Mouse (Mus musculus): ENCODE results near the gene Scd4.
A peak's percentile ranks its signal among the peaks of the same experiment; 100 is the strongest.
"Not testable (repeated sequence)": the region's sequence is repeated elsewhere in the genome, so short reads cannot be mapped to it uniquely, and the experiment has no call there.

The Scd4 gene

DNA sequence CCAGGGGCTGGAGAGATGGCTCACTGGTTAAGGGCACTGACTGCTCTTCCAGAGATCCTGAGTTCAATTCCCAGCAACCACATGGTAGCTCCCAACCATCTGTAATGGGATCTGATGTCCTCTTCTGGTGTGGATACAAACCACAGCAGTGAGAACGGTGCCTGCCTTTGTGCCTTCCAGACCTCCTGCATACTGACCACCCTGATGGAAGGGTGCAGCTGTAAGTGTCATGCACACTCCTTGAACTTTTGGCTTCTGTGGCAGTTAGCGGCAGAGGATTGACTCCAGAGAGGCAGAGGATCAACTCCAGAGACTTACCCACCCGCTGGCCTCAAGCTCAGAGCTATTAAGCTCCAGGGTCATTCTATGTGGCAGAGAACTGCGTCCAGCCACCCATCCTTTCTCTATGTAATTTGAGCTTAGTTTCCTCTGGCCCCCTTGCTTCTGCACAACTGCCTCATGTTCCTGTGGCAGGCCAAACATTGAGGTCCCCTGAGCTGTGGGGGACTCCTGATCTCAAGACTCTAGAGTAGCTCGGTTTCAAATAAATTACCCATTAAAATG is 16.1 kb upstream of the Scd4 start:
- no peak for DNase-seq (ENCODE audit: low spot score in 2 of 2)

DNA sequence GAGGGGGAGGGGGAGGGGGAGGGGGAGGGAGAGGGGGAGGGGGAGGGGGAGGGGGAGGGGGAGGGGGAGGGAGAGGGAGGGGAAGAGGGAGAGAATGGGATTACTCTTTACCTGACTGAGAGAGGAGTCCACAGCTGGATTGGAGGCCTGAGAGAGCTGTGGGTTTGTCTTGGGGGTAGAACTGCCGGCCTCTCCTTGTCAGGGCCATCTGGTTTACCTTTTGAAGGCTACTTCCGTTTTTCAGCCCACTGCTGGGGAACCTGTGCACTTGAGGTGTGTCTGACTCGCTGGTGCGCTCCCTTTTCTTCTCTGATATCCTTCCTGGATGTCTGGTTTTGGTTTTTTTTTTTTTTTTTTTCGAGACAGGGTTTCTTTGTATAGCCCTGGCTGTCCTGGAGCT is 15.5 kb upstream of the Scd4 start:
- DNase-seq (ENCODE audit: low spot score in 2 of 2), result no peak

- DNase-seq (ENCODE audit: low spot score in 2 of 2), result no peak
These were observed 14.3 kb upstream of the Scd4 start for GRCm38 (mm10) chr19:44318545-44318944.

DNA sequence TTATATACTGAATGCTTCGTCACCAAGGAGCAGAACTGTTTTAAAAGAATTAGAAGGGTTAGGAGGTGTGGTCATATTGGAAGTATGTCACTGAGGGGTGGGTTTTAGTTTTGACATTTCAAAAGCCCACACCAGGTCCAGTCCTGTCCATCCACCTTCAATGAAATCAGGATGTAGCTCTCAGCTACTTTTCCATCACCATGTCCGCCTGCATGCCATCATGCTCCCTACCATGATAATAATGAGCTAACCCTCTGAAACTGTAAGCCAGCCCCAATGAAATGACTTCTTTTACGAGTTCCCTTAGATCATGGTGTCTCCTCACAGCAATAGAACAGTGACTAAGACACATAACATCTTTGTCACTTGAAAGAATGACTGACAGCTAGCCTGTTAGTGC is 12.6 kb upstream of the Scd4 start:
- no peak for DNase-seq (ENCODE audit: low spot score in 2 of 2)

- no peak for DNase-seq (ENCODE audit: low spot score in 2 of 2)
These were observed 11.7 kb upstream of the Scd4 start for GRCm38 (mm10) chr19:44321201-44321600.

GRCm38 (mm10) chr19:44321631-44322030 is 11.3 kb upstream of the Scd4 start:
- no peak for DNase-seq (ENCODE audit: low spot score in 2 of 2)

DNA sequence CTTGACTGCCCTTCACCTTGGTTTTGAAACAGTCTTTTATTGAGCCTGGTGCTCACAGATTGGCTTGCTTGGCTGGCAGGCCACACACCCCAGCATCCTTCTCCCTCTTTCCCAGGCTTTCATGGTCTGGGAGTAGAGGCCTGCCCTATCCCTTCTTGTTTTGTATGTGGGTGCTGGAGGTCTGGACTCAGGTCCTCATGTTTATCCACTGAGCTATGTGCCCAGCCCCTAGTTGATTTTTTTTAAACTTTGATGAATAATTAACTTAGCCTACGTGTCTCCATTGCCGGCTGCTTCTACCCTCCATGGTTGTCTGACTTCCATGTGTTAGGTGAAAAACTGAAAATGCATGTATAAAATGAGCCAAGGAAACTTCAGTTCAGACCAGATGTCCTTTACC is 3.3 kb upstream of the Scd4 start:
- no peak for DNase-seq (ENCODE audit: low spot score in 2 of 2)

- DNase-seq (ENCODE audit: low spot score in 2 of 2), result not testable (repeated sequence)
These were observed 1.8 kb upstream of the Scd4 start for GRCm38 (mm10) chr19:44331128-44331527.

- DNase-seq (ENCODE audit: low spot score in 2 of 2), result no peak
These were observed 981 bp upstream of the Scd4 start for GRCm38 (mm10) chr19:44331911-44332310.

DNA sequence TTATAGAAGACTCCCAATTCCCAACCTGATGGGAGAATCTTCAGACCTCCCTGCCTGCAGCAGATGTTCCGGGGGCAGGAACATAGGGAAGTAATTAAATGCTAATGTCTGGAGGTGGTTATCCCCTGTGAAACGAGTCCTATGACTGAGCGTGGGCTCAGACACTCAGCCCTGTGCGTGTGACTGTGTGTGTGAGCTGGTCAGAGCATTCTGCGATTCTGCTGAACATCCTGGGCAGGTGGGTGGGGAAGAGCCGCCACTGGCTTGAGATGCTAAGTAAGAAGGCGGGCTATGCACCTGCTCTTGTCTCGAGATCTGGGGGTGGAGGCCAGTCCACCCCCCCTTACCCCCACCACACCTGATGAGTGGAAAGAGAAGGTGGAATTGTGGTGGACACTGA is 566 bp upstream of the Scd4 start:
- peak in 1 of 2 experiments; percentile 23 for DNase-seq (ENCODE audit: low spot score in 2 of 2)

GRCm38 (mm10) chr19:44333991-44334390 is 1.1 kb downstream of the Scd4 start:
- no peak for DNase-seq (ENCODE audit: low spot score in 2 of 2)

DNA sequence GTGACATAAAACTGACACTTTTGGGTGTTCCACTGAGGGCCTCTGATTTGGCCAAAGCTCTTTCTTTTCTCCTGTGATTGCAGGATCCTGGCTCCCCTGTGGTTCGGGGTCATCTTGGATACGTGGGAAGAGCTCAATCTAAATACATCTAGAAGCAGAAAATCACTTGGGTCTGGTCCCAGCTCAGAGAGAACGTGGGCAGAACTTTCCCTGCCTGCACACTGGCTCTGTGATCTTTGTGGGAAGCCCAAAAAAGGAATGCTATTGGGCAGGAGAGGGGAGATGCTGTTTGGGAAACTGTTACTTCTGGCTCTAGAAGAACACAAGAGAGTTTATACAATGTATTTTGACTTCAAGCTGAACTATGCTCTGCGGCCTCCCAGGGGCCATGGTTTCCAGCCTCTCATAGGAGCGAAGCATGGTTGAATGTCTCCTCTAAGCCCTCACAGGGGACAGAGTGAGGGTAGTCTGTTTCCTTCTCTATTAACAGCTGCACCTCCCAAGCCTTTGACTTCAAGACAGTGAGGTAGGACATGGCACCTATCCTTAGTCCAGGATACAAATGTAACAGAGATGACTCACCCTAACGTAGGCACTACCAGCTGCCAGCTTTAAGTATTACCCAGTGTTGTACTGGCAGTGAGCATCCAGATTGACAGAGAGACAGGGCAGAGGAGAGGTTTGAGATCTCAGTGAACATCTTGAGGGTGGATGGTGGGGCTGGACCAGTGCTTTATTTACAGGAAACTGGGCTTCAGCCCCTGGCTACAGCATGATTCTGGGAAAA is 3.2 kb downstream of the Scd4 start:
- DNase-seq (ENCODE audit: low spot score in 2 of 2), result no peak

DNA sequence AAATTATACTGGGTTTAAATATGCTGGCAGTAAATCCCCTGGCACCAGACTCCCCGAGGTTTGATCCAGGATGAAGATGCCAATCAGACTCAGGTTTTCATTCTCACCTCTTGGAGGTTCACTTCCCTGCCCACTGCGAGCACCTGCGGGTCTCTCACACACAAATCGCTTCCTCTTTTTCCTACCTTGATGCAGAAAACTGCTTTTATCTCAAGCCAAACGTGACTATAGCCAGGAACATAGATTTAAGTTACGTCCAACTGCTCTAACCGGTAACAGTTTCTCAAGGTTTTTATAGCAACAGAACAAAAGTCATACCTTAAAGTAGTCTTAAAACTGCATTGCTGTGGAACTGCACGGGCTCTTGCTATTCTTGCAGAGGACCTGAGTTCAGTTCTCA is 16.8 kb downstream of the Scd4 start:
- no peak for DNase-seq (ENCODE audit: low spot score in 2 of 2)

DNA sequence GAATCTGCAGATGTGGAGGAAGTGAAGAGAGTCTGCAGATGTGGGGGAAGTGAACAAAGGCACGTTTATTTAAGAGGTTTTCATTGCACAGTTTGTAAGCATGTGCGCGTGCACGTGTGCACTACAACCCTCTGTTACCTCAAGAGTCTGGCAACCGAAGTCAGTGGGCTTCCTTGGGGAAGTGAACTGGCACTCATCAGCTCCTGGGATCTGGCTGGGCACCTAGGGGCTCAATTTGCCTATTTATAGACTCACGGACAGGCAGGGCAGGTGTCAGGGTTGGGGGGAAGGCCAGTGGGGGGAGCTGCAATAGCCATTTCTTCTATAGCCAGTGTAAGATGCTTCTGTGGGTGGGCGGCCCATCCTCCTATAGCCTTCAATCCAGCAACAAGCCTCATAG is 18.9 kb downstream of the Scd4 start:
- DNase-seq (ENCODE audit: low spot score in 2 of 2), result peak in 1 of 2 experiments; percentile 60

DNA sequence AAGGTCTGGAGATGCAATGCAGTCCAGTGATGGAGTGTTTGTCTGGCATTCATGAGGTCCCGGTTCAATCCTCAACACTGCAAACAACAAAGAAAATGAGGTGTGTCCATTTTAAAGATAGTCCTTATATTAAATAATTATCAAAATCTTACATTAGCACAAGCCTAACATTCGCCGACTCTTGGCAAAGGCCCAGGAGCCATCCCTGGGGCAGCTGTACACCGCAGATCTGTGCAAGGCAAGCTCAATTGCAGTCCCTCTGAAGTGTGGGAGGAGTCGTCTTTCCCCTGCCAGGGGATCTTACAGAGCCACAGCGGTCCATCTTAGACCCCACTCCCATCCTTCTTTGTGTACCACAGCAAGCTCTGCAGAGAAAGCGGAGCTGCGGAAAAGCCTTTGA is 25.8 kb downstream of the Scd4 start:
- no peak for DNase-seq (ENCODE audit: low spot score in 2 of 2)

GRCm38 (mm10) chr19:44363529-44363928 is 30.6 kb downstream of the Scd4 start:
- peak; percentile 39 to 84 for DNase-seq (ENCODE audit: low spot score in 2 of 2)

DNA sequence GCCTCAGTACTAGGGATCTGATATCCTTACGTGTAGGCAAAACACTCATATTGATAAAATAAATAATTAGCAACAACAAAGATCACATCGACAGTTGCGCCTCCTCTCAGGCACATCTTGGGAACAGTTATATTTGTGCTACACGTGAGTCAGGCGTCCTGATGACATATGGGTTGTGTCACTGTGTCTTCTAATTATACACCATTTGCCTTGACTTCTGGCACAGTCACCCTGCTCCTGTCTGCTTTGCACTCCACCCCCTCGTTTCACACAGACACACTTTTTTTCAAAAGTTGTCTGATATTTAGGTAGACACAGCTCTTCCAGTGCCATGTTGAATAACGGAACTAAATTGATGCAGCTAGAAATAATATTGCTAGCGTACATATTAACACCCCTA is 31.1 kb downstream of the Scd4 start:
- no peak for DNase-seq (ENCODE audit: low spot score in 2 of 2)

- no peak for DNase-seq (ENCODE audit: low spot score in 2 of 2)
These were observed 32.8 kb downstream of the Scd4 start for GRCm38 (mm10) chr19:44365733-44366132.

GRCm38 (mm10) chr19:44367076-44367475 is 34.2 kb downstream of the Scd4 start:
- not testable (repeated sequence) for DNase-seq (ENCODE audit: low spot score in 2 of 2)

DNA sequence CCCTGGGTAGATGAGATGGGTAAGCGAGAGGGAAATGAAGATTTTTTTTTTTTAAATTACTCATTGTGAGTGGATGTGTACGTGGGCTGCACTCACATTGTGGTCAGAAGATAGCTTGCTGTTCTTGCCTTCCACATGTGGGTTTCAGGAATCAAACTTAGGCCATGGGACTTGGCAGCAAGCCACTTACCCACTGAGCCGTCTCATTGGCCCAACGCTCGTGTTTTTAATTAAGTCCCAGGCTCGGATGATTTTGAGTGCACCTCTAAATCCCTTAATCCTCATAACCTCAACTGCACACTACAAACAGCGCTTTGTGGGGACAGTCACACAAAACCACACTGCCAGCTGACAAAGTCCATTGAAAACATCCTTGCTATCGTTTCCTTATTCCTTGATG is 36.5 kb downstream of the Scd4 start:
- DNase-seq (ENCODE audit: low spot score in 2 of 2), result no peak

DNA sequence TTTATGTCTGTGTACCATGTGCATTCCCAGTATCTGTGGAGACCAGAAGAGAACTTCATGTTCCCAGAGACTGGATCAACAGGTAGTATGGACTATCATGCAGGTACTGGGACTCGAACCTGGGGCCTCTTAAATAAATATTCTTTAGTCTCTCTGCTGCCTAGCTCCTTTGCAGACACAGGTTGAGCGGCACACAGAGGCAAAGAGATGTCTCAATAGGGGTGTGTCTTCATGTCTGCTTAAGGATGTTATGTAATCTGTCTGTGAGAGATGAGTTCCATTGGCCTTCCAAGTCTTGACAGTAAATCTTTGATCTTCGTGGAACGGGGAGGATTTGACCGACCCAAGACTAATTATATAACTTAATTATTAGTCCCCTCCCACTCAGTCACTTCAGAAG is 37.3 kb downstream of the Scd4 start:
- DNase-seq (ENCODE audit: low spot score in 2 of 2), result no peak

- peak; percentile 75 to 87 for DNase-seq (ENCODE audit: low spot score in 2 of 2)
These were observed 40.1 kb downstream of the Scd4 start for GRCm38 (mm10) chr19:44372969-44373368.

DNA sequence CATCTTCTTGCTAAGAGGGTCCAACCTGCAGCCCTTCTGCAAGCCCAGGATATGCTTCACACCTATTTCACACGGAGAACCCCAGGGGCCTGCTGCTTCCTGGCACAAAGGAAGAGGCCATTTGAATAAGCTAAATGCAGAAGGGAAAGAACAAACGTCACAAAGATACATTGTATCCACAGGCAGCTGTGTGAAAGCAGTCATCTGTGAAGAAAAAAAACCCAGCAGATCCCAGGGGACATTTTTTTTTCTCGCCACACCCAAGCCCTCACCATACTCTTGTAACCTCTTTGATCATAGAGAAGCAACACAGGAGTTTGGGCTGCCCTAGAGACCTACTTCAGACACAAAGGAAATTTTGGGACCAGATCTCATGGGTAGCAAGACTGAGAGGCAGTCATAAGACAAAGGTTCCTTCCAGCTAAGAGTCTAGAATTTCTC is 43.6 kb downstream of the Scd4 start:
- peak in 1 of 2 experiments; percentile 89 for DNase-seq (ENCODE audit: low spot score in 2 of 2)

Measured in natural killer cell, adult 2 months (primary cell).